Mouse (Mus musculus) embryonic facial prominence, embryonic 12.5 days (tissue): ENCODE results near the gene Psen1. TPM values are rescaled to one million over a fixed set of nuclear protein-coding genes. Genes with fewer than 3 reads are reported as not detected.
A peak's percentile ranks its signal among the peaks of the same experiment; 100 is the strongest.

Source experiments
- ATAC-seq: fragments of 200-750 bp; cut with Nextera tagmentation; 2 replicates; pipeline ENCODE4 v1.8.0; 2017; ENCODE audit not compliant: insufficient number of reproducible peaks, insufficient read depth, low FRiP score, low TSS enrichment
- H3K27ac ChIP-seq: fragments of 300-500 bp; sonication (generic); 2 replicates; pipeline ENCODE4 v1.5.1; 2016; ENCODE audit warnings: mild to moderate bottlenecking
- H3K27me3 ChIP-seq: fragments of 300-500 bp; sonication (generic); 2 replicates; pipeline ENCODE4 v1.6.1; 2016; ENCODE audit warnings: mild to moderate bottlenecking, moderate library complexity
- H3K36me3 ChIP-seq: fragments of 300-500 bp; sonication (generic); 2 replicates; pipeline ENCODE4 v1.6.1; 2016; ENCODE audit warnings: mild to moderate bottlenecking
- H3K4me1 ChIP-seq: fragments of 300-500 bp; sonication (generic); 2 replicates; pipeline ENCODE4 v1.6.1; 2016
- H3K4me2 ChIP-seq: fragments of 300-500 bp; sonication (generic); replicated peaks from 2 replicates; pipeline ENCODE4 v1.6.1; 2016; ENCODE audit warnings: mild to moderate bottlenecking, moderate library complexity
- H3K4me3 ChIP-seq: fragments of 300-500 bp; sonication (generic); 2 replicates; pipeline ENCODE4 v1.5.1; 2016; ENCODE audit warnings: mild to moderate bottlenecking
- H3K9ac ChIP-seq: fragments of 300-500 bp; sonication (generic); 2 replicates; pipeline ENCODE4 v1.6.1; 2016; ENCODE audit warnings: mild to moderate bottlenecking, moderate library complexity
- H3K9me3 ChIP-seq: fragments of 300-500 bp; sonication (generic); 2 replicates; pipeline ENCODE4 v1.6.1; 2016; ENCODE audit warnings: mild to moderate bottlenecking, moderate library complexity
- WGBS: fragments of 180-500 bp; shearing (Covaris S2); methylation state at CpG from one replicate; pipeline ENCODE4 v1.1.7; 2016; 5-methylcytosine and 5-hydroxymethylcytosine counted together
- polyA plus RNA-seq: library from polyadenylated mRNA; unstranded; fragments of >200 nt; fragmentation: Nextera tagmentation; extraction: Ambion mirVana; gene quantifications from 2 replicates; pipeline ENCODE4 v1.2.1, GENCODE M21; 2016

Gene Psen1
- polyA plus RNA-seq, 1 experiment from 2014 or later = 64.2 TPM

- H3K27ac ChIP-seq = no peak within 1 kb of the TSS
- peak within 1 kb of the TSS; percentile 58 for H3K4me2 ChIP-seq
- H3K4me1 ChIP-seq = peaks cover 30% of the 10 kb centered on the region
- no peaks in the 10 kb centered on the region for H3K36me3 ChIP-seq
- peak within 1 kb of the TSS; percentile 26 for H3K4me3 ChIP-seq
- ATAC-seq = peak; percentile 38; the same call in 1 of the 2 replicates
- no peaks in the 10 kb centered on the region for H3K27me3 ChIP-seq
- H3K9ac ChIP-seq = peak within 1 kb of the TSS; percentile 33
- H3K9me3 ChIP-seq = no peaks in the 10 kb centered on the region
- 15% methylated on average over 30 of the region's 31 CpGs for WGBS
Observed at GRCm38 (mm10) chr12:83763311-83764043, 75.5 kb downstream of the Psen1 start, which contains the start of gene Papln. Gene Papln (plus strand): TSS chr12:83763634.

GRCm38 (mm10) chr12:83764044-83764365 is 76.1 kb downstream of the Psen1 start:
- Histone ChIP-seq H3K27me3 (no peaks in the 10 kb centered on the region), H3K27ac (no peak overlapping the region), H3K4me1 (peaks cover 30% of the 10 kb centered on the region), H3K9me3 (no peaks in the 10 kb centered on the region), H3K4me2 (peak overlapping the region; percentile 58), H3K4me3 (peak overlapping the region; percentile 26), H3K9ac (peak overlapping the region; percentile 33; the same call in 1 of the 2 replicates), H3K36me3 (no peaks in the 10 kb centered on the region)
- 0 out of 2 replicates have a peak, but pooled peaks have one; percentile 24 for ATAC-seq
- WGBS = 9% methylated on average over 14 of the region's 14 CpGs

GRCm38 (mm10) chr12:83764519-83764918 is 76.6 kb downstream of the Psen1 start:
- Histone ChIP-seq H3K27ac (no peak overlapping the region), H3K9me3 (no peaks in the 10 kb centered on the region), H3K4me3 (no peak overlapping the region), H3K36me3 (no peaks in the 10 kb centered on the region), H3K4me2 (no peak overlapping the region; the same call in 1 of the 2 replicates), H3K9ac (no peak overlapping the region), H3K27me3 (no peaks in the 10 kb centered on the region), H3K4me1 (peaks cover 34% of the 10 kb centered on the region)
- ATAC-seq = no peak
- 69% methylated on average over 10 of the region's 10 CpGs for WGBS

- Histone ChIP-seq H3K36me3 (no peaks in the 10 kb centered on the region), H3K4me1 (peaks cover 46% of the 10 kb centered on the region), H3K27me3 (no peaks in the 10 kb centered on the region), H3K4me3 (no peak overlapping the region), H3K9me3 (no peaks in the 10 kb centered on the region), H3K9ac (no peak overlapping the region), H3K4me2 (no peak overlapping the region), H3K27ac (peak overlapping the region; percentile 43; the same call in 1 of the 2 replicates)
- 53% methylated on average over 13 of the region's 13 CpGs for WGBS
- no peak for ATAC-seq
Observed at GRCm38 (mm10) chr12:83765965-83766603, 78.1 kb downstream of the Psen1 start.

GRCm38 (mm10) chr12:83767833-83768232 is 79.9 kb downstream of the Psen1 start:
- H3K4me1 ChIP-seq = peaks cover 43% of the 10 kb centered on the region
- no peak for ATAC-seq
- H3K9ac ChIP-seq = no peak overlapping the region
- WGBS = 67% methylated on average over 9 of the region's 9 CpGs
- H3K4me3 ChIP-seq = no peak overlapping the region
- no peak overlapping the region for H3K4me2 ChIP-seq
- no peaks in the 10 kb centered on the region for H3K9me3 ChIP-seq
- no peaks in the 10 kb centered on the region for H3K36me3 ChIP-seq
- no peaks in the 10 kb centered on the region for H3K27me3 ChIP-seq
- no peak overlapping the region for H3K27ac ChIP-seq

- 73% methylated on average over 14 of the region's 14 CpGs for WGBS
- no peaks in the 10 kb centered on the region for H3K36me3 ChIP-seq
- no peak overlapping the region for H3K4me2 ChIP-seq
- no peak for ATAC-seq
- H3K9me3 ChIP-seq = no peaks in the 10 kb centered on the region
- H3K27me3 ChIP-seq = no peaks in the 10 kb centered on the region
- no peak overlapping the region for H3K9ac ChIP-seq
- H3K4me1 ChIP-seq = peaks cover 38% of the 10 kb centered on the region
- no peak overlapping the region for H3K4me3 ChIP-seq
- H3K27ac ChIP-seq = no peak overlapping the region
Observed at GRCm38 (mm10) chr12:83768235-83768899, 80.4 kb downstream of the Psen1 start.

GRCm38 (mm10) chr12:83770418-83771256 is 82.7 kb downstream of the Psen1 start:
- Histone ChIP-seq H3K9ac (0 out of 2 replicates have a peak overlapping the region, but pooled peaks have one; percentile 19), H3K27ac (no peak overlapping the region), H3K27me3 (no peaks in the 10 kb centered on the region), H3K9me3 (no peaks in the 10 kb centered on the region), H3K4me2 (peak overlapping the region; percentile 40), H3K4me1 (peaks cover 22% of the 10 kb centered on the region), H3K4me3 (no peak overlapping the region), H3K36me3 (no peaks in the 10 kb centered on the region)
- ATAC-seq = no peak
- WGBS = 7% methylated on average over 25 of the region's 25 CpGs

GRCm38 (mm10) chr12:83775621-83776020 is 87.7 kb downstream of the Psen1 start:
- no peak for ATAC-seq
- Histone ChIP-seq H3K9ac (no peak overlapping the region), H3K4me3 (no peak overlapping the region), H3K27ac (no peak overlapping the region), H3K36me3 (no peaks in the 10 kb centered on the region), H3K4me2 (no peak overlapping the region), H3K4me1 (peaks cover 3% of the 10 kb centered on the region), H3K27me3 (no peaks in the 10 kb centered on the region), H3K9me3 (no peaks in the 10 kb centered on the region)
- 70% methylated on average over 12 of the region's 12 CpGs for WGBS

GRCm38 (mm10) chr12:83776766-83777165 is 88.8 kb downstream of the Psen1 start:
- Histone ChIP-seq H3K27ac (no peak overlapping the region), H3K4me2 (no peak overlapping the region), H3K36me3 (no peaks in the 10 kb centered on the region), H3K4me3 (no peak overlapping the region), H3K9me3 (no peaks in the 10 kb centered on the region), H3K9ac (no peak overlapping the region), H3K4me1 (no peaks in the 10 kb centered on the region), H3K27me3 (no peaks in the 10 kb centered on the region)
- no peak for ATAC-seq
- 89% methylated on average over 7 of the region's 7 CpGs for WGBS

GRCm38 (mm10) chr12:83780181-83780580 is 92.2 kb downstream of the Psen1 start:
- Histone ChIP-seq H3K4me3 (no peak overlapping the region), H3K4me2 (no peak overlapping the region), H3K27ac (no peak overlapping the region), H3K36me3 (no peaks in the 10 kb centered on the region), H3K4me1 (no peaks in the 10 kb centered on the region), H3K27me3 (no peaks in the 10 kb centered on the region), H3K9ac (no peak overlapping the region), H3K9me3 (no peaks in the 10 kb centered on the region)
- 74% methylated on average over 3 of the region's 3 CpGs for WGBS
- no peak for ATAC-seq

GRCm38 (mm10) chr12:83781204-83781603 is 93.3 kb downstream of the Psen1 start:
- no peak overlapping the region for H3K27ac ChIP-seq
- H3K4me3 ChIP-seq = no peak overlapping the region
- no peak overlapping the region for H3K9ac ChIP-seq
- no peaks in the 10 kb centered on the region for H3K4me1 ChIP-seq
- WGBS = 73% methylated on average over 7 of the region's 7 CpGs
- H3K27me3 ChIP-seq = no peaks in the 10 kb centered on the region
- ATAC-seq = no peak
- H3K9me3 ChIP-seq = no peaks in the 10 kb centered on the region
- no peak overlapping the region for H3K4me2 ChIP-seq
- no peaks in the 10 kb centered on the region for H3K36me3 ChIP-seq
